Mouse (Mus musculus): ENCODE measurements around the gene Sec14l4. TPM values are rescaled to one million over a fixed set of nuclear protein-coding genes. Genes with fewer than 3 reads are reported as not detected.

Sec14l4 gene
- polyA plus RNA-seq, 1 experiment: not detected

DNA sequence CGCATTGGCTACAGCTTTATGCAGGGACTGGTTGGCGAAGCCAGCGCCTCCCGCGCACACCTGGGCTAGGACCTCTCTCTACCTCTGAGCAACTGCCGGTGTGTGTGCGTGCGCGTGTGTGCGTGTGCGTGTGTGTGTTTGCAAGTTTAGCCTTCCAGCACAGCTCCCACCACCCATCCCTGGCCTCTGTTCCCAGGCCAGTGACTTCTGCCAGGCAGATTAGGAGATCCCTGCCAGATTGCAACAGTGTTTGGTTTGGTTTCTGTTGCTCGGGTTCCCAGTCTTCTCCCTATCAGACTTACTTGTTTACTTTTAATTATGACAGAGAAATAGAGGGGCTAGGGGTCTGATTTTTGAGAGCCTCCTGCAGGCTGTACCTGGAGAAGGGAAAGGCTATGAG is 699 bp downstream of the Sec14l4 start:
- DNase-seq (ENCODE audit: low read depth): no peak
- TF ChIP-seq POLR2A (IDR thresholded peaks at IDR 0.05; ENCODE audit: borderline replicate concordance, extremely low read depth, insufficient read depth, insufficient read length, poor library complexity, severe bottlenecking) (no peak), CTCF (IDR thresholded peaks at IDR 0.05; ENCODE audit: borderline replicate concordance, extremely low read depth, insufficient read depth, insufficient read length) (no peak)

DNA sequence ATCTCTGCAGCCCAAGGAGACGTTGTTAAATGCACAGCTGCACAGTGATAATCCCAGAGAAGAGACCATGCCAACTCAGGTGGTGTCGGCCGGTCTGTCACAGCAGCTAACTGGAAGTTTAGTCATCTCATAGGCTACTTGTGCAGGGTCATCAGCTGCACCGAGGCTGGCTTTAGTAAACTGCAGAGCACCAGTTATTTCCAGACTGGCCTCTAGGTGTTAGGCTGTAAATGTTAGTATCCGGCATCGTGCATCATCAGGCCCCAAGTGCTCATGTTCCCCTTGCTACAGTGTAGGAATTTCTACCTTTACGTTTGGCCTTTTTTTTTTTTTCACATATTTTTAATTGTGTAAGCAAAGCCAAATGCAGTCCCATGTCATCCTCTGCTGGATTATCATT is 2.2 kb downstream of the Sec14l4 start:
- DNase-seq (ENCODE audit: low read depth): no peak
- TF ChIP-seq POLR2A (IDR thresholded peaks at IDR 0.05; ENCODE audit: borderline replicate concordance, extremely low read depth, insufficient read depth, insufficient read length, poor library complexity, severe bottlenecking) (no peak), CTCF (IDR thresholded peaks at IDR 0.05; ENCODE audit: borderline replicate concordance, extremely low read depth, insufficient read depth, insufficient read length) (no peak)

DNA sequence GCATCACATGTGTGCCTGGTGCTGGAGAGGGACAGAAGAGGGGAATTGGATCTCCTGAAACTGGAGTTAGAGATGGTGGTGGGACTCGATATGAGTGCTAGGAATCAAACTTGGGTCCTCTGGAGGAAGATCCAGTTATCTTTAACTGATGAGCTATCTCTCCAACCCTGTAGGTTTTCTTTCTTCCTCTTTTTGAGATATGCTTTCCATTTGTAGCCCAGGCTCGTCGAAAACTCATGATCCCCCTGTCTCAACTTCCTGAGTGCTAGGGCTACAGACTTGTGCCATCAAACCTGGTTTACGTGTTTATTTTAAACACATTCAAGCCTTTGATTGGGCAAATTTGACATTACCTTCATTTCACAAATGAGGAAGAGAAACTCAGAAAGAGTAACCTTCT is 2.9 kb downstream of the Sec14l4 start:
- DNase-seq (ENCODE audit: low read depth): no peak
- TF ChIP-seq CTCF (IDR thresholded peaks at IDR 0.05; ENCODE audit: borderline replicate concordance, extremely low read depth, insufficient read depth, insufficient read length) (no peak), POLR2A (IDR thresholded peaks at IDR 0.05; ENCODE audit: borderline replicate concordance, extremely low read depth, insufficient read depth, insufficient read length, poor library complexity, severe bottlenecking) (no peak)

DNA sequence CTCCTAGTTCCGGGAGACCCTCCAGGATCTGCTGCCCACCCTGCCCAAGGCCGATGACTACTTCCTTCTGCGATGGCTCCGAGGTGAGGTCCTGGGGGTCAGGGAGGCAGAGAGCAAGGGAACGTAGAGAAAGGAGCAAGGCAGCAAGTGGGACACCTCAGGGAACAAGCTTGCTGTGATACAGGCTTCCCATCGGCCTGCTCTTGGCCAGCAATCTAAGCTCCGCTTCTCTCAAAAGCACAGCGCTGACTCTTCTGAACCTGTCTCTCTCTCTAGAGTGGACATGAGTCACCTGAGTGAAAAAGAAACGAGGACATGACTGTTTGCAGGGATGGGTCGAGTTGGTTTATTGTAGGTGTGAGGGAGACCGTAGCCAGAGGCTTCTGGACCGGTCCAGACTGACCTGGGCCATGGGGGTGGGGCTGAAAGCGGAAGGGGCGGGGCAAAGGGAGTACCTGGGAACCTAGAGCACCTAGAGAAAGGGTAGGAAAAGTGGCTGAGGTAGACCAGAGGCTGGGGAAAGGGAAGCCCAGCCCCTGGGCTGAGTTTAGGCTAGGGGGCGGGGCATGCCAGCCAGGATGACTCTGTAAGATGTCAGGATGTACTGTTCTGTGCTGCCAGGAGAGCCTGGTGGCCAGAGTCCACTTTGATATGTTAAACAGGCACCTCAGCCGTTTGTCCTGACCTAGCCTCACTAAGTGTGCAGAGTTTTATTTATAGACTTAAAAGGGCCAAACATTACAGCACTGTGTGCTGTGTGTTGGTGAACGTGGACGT is 4.0 kb downstream of the Sec14l4 start:
- DNase-seq (ENCODE audit: low read depth): no peak
- TF ChIP-seq CTCF (IDR thresholded peaks at IDR 0.05; ENCODE audit: borderline replicate concordance, extremely low read depth, insufficient read depth, insufficient read length) (no peak), POLR2A (IDR thresholded peaks at IDR 0.05; ENCODE audit: borderline replicate concordance, extremely low read depth, insufficient read depth, insufficient read length, poor library complexity, severe bottlenecking) (no peak)

DNA sequence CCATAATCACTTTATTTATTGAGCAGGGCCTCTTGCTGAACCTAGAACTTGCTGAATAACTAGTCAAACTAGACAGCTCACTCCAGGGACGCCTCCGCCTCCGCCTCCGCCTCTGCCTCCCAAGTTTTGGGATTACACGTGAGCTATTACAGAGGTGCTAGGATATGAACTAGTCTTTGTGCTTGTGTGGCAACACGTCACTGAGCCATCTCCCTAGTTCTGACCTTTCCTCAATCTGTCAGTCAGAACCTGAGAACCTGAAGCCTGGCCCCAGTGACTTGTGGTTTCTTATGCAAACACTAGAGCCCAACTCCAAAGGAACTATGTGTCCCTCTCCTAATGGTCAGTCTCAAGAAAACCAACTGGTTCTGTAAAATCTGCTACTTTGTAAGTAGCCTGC is 4.7 kb downstream of the Sec14l4 start:
- no peak for DNase-seq (ENCODE audit: low read depth)
- TF ChIP-seq CTCF (IDR thresholded peaks at IDR 0.05; ENCODE audit: borderline replicate concordance, extremely low read depth, insufficient read depth, insufficient read length) (no peak), POLR2A (IDR thresholded peaks at IDR 0.05; ENCODE audit: borderline replicate concordance, extremely low read depth, insufficient read depth, insufficient read length, poor library complexity, severe bottlenecking) (no peak)

DNA sequence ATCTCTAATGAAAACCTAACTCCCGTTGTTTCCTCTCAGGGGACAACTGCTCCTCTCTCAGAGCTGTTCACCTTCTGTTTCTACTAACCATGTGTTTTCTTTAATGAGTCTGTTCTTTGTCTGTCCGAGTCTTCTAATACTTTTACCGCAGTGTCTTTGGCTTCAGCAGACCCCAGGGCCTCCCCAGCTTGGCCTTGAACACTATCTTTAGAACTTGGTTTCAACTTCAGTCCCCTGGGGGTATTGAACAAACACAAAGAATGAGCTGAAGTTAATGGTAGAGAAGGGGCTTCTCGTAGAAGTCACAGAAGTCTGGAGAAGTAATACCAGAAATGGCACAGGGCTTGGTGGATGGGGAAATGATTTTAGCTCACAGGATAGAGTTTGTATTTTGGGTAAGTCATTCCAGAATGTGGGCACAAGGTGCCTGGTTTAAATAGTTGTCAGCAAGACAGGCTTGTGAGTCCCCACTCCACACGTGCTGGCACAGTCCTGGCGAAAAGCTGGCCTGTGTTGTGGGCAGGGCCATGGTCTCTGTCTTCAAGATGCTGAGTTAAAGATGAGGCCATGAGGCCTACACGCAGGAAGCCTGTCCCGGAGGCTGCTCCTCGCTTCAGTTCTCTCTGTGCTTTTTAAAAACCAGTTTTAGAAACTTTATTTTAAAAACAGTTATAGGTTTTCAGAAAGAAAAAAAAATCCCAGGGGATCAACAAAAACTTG is 5.3 kb downstream of the Sec14l4 start:
- no peak for DNase-seq (ENCODE audit: low read depth)
- TF ChIP-seq POLR2A (IDR thresholded peaks at IDR 0.05; ENCODE audit: borderline replicate concordance, extremely low read depth, insufficient read depth, insufficient read length, poor library complexity, severe bottlenecking) (no peak), CTCF (IDR thresholded peaks at IDR 0.05; ENCODE audit: borderline replicate concordance, extremely low read depth, insufficient read depth, insufficient read length) (no peak)

DNA sequence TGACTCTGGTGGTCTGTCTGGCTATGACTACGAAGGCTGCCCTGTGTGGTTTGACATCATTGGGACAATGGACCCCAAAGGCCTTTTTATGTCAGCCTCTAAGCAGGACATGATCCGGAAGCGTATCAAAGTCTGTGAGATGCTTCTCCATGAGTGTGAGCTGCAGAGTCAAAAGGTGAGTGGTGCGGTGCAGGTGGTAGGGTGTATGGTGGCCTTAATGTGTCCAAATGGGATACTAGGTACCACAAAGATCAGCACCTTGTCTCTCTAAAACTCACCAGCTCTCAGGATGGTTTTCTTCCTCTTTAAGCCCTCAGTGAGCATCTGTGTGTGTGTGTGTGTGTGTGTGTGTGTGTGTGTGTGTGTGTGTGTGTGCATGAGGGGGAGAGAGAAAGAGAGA is 8.7 kb downstream of the Sec14l4 start:
- TF ChIP-seq CTCF (IDR thresholded peaks at IDR 0.05; ENCODE audit: borderline replicate concordance, extremely low read depth, insufficient read depth, insufficient read length) (no peak), POLR2A (IDR thresholded peaks at IDR 0.05; ENCODE audit: borderline replicate concordance, extremely low read depth, insufficient read depth, insufficient read length, poor library complexity, severe bottlenecking) (no peak)
- no peak for DNase-seq (ENCODE audit: low read depth)

DNA sequence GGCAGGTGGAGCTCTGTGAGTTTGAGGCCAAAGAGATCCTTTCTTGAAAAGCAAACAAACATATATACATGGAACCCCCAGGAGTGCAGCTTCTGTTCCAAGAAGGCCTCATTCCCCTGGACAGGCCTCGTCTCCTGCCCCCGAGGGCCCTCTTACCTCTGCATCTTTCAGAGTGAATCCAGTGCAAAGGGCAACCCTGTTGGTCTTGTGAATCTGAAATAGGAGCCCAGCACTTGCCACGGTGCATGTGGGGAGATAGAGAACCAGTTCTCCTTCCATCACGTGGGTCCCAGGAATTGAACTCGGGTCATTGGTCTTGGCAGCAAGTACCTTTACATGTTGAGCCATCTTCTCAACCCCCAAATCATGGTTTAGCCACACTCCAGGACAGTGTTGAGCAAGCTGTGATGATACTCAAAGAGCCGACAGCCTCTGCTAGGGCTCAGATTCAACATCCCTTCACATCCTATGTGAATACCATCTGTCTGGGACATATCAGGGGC is 9.9 kb downstream of the Sec14l4 start:
- TF ChIP-seq POLR2A (IDR thresholded peaks at IDR 0.05; ENCODE audit: borderline replicate concordance, extremely low read depth, insufficient read depth, insufficient read length, poor library complexity, severe bottlenecking) (no peak), CTCF (IDR thresholded peaks at IDR 0.05; ENCODE audit: borderline replicate concordance, extremely low read depth, insufficient read depth, insufficient read length) (no peak)

DNA sequence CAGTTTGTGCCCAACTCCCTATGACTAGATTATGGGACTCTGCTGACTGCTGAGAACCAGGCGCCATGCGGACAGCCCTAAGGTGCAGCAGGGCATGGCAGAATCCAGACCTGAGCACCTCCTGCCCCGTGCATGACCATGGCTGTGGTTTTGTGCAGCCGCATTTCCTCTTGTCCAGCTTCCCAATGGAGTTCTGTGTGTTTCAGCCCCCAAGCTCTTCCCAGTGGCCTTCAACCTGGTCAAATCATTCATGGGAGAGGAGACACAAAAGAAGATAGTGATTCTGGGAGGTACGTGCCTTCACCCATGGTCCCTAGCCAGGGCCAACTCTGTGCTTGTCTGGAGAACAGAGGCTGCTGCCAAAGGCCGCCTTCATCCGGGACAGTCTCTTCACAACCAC is 11.8 kb downstream of the Sec14l4 start:
- no peak for DNase-seq (ENCODE audit: low read depth)
- no peak for TF ChIP-seq POLR2A (IDR thresholded peaks at IDR 0.05; ENCODE audit: borderline replicate concordance, extremely low read depth, insufficient read depth, insufficient read length, poor library complexity, severe bottlenecking)
- no peak for TF ChIP-seq CTCF (IDR thresholded peaks at IDR 0.05; ENCODE audit: borderline replicate concordance, extremely low read depth, insufficient read depth, insufficient read length)

More for the DNA sequence above, 9.9 kb downstream of the Sec14l4 start:
- no peak for DNase-seq (ENCODE audit: low read depth)

DNA sequence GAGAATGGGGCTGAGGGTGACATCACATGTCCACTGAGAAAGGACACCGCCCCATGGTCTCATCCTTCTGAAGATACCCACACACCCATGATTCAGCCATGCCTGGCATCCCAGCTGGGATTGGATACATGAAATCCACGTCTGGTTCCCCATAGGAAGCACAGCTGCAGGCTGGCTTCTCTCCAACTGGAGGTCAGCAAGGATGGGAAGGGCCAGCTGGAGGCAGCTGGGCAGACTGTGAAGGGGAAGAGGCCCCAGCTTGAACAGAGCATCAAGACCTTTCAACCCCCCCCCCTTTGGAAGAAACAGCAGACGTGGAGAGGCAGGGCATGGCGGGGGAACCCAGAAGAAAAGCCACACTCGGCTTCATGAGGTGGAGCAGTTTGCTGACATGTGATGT is 15.3 kb downstream of the Sec14l4 start:
- TF ChIP-seq CTCF (IDR thresholded peaks at IDR 0.05; ENCODE audit: borderline replicate concordance, extremely low read depth, insufficient read depth, insufficient read length) (no peak), POLR2A (IDR thresholded peaks at IDR 0.05; ENCODE audit: borderline replicate concordance, extremely low read depth, insufficient read depth, insufficient read length, poor library complexity, severe bottlenecking) (no peak)
- no peak for DNase-seq (ENCODE audit: low read depth)

DNA sequence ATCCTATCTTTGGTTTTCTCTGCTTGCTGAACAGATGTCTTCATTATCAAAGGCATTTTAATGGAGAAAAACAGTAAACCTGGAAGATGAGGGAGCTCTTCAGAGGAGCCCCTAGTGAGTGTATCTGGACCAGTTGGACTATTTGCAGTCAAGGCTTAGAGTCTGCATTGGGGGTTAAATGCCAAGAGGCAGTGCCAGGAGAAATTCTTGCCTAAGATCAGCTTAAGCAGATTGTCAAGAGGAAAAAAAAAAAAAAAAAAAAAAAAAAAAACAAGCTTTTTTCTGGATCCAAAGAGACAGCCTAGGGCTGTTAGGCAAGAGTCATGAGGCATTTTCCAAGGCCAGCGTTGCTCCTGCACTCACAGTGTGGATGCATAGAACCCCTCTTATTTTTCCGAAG is 16.5 kb downstream of the Sec14l4 start:
- no peak for TF ChIP-seq POLR2A (IDR thresholded peaks at IDR 0.05; ENCODE audit: borderline replicate concordance, extremely low read depth, insufficient read depth, insufficient read length, poor library complexity, severe bottlenecking)
- DNase-seq (ENCODE audit: low read depth): no peak

DNA sequence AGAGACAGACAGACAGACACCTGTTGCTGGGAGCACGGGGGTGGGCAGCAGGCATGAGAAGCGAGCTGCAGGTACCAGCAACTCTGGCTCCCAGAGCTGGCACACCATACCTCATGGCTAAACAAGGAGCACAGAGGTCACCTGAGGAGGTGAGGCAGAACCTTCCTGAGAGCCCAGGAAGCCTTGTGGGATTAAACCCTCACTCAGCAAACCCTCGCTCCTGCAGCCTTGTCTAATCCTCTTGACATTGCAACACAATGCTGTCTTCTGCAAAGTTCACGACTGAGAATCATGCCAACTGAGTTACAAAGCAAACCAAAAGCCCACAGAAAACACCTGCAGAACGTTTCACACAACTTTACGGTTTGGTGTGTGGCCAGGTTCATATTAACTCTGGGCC is 17.2 kb downstream of the Sec14l4 start:
- TF ChIP-seq POLR2A (IDR thresholded peaks at IDR 0.05; ENCODE audit: borderline replicate concordance, extremely low read depth, insufficient read depth, insufficient read length, poor library complexity, severe bottlenecking) (no peak), CTCF (IDR thresholded peaks at IDR 0.05; ENCODE audit: borderline replicate concordance, extremely low read depth, insufficient read depth, insufficient read length) (no peak)
- no peak for DNase-seq (ENCODE audit: low read depth)
